Comparison of ENCODE assay signal across 8 mouse cellular contexts in genomic region chr3:54807666-54808217, GRCm38 (mm10). TPM values are rescaled to one million over a fixed set of nuclear protein-coding genes. Genes with fewer than 3 reads are reported as not detected.
A peak's percentile ranks its signal among the peaks of the same experiment; 100 is the strongest.
DNase-seq lines count a peak whose midpoint lies in the region; ATAC-seq and TF ChIP-seq lines count a peak whose summit lies in the region.

TSS of gene Rfxap (minus strand) at chr3:54807791.

- no peaks in the 10 kb centered on the region for H3K9me3 ChIP-seq in hindbrain, embryonic 13.5 days

- peak within 1 kb of the TSS; percentile 97 for H3K9ac ChIP-seq in hindbrain, embryonic 13.5 days

- H3K4me3 ChIP-seq in hindbrain, embryonic 13.5 days = peak within 1 kb of the TSS; percentile 67

- peaks cover 19% of the 10 kb centered on the region for H3K4me1 ChIP-seq in hindbrain, embryonic 13.5 days (replicated peaks)

- CTCF ChIA-PET in Patski (lab: Charles Lee) = interaction anchor here (1.0 to 3.2 kb wide), 3 partner anchors 9 to 72 kb away, joined by 3 to 10 read pairs (median 7); partner anchors contain the start of genes Alg5 and Exosc8

- in situ Hi-C loops in Patski (cut with MboI; ENCODE audit: low pct_unique_long_range_greater_than_20kb) = no loop called here

- H3K27ac ChIP-seq in hindbrain, embryonic 13.5 days = peak within 1 kb of the TSS; percentile 96

- POLR2A ChIA-PET in Patski (lab: Charles Lee) = interaction anchor here (1.2 kb wide), 1 partner anchor 9 kb away, joined by 4 read pairs; no protein-coding TSS in a partner anchor

- WGBS in hindbrain, embryonic 13.5 days = 0% methylated on average over 52 of the region's 52 CpGs

- no peaks in the 10 kb centered on the region for H3K27me3 ChIP-seq in Patski
- peaks cover 2% of the 10 kb centered on the region; the same call in 1 of the 2 replicates for H3K27me3 ChIP-seq in hindbrain, embryonic 13.5 days

- peak within 1 kb of the TSS; percentile 70 for H3K4me2 ChIP-seq in hindbrain, embryonic 13.5 days

- peaks cover 22% of the 10 kb centered on the region for H3K36me3 ChIP-seq in hindbrain, embryonic 13.5 days

- no peak for TF ChIP-seq CTCF in Patski (IDR thresholded peaks at IDR 0.05)

- DNase-seq in Patski (ENCODE audit: low read depth, low spot score) = peak; percentile 96
- peak; percentile 99 for DNase-seq in cerebellum, postnatal 14 days
- peak; percentile 90 to 92 for DNase-seq in frontal cortex, postnatal 14 days (ENCODE audit: low spot score in 2 of 2)
- DNase-seq in layer of hippocampus, postnatal 25 days (ENCODE audit: extremely low spot score in 1 of 2, low spot score in 1 of 2) = peak; percentile 92 to 94
- DNase-seq in lung, postnatal 25 days (ENCODE audit: low spot score) = peak; percentile 94
- DNase-seq in retina, embryonic 14.5 days (ENCODE audit: low spot score) = peak; percentile 98
- DNase-seq in thymus, postnatal 4 days = peak; percentile 99

- ATAC-seq in Patski = peak; percentile 76
- peak; percentile 95 for ATAC-seq in hindbrain, embryonic 13.5 days (ENCODE audit: low FRiP score)

RNA-seq across cellular contexts. Expression of gene Rfxap, which starts in this region (rescaled TPM):
- polyA plus RNA-seq in Patski (2021) = 61.7 TPM
- polyA plus RNA-seq in hindbrain, embryonic 13.5 days (2015; fragmentation: Nextera tagmentation; extraction: Ambion mirVana) = 30.9 and 38.3 TPM in 2 replicates
- 10 to 100 TPM; 51.2 to 63.5 TPM for total RNA-seq in layer of hippocampus, postnatal 25 days (2021)

Comparison
In these comparisons a context has a peak if more than half of its experiments do, and no peak if none do; other contexts are left out.
1. Peak in every context shown above with its lines: DNase-seq, ATAC-seq, H3K4me3 ChIP-seq and H3K27ac ChIP-seq.